Mouse (Mus musculus): ENCODE results near the gene Calu. TPM values are rescaled to one million over a fixed set of nuclear protein-coding genes. Genes with fewer than 3 reads are reported as not detected.
"Not testable (repeated sequence)": the region's sequence is repeated elsewhere in the genome, so short reads cannot be mapped to it uniquely, and the experiment has no call there.

The Calu gene
- polyA plus RNA-seq, 3 experiments from 2014 or later, result 60.2 to 63.2 (median 62.6) TPM

GRCm38 (mm10) chr6:29363129-29363515 is 15.3 kb downstream of the Calu start:
- no peak for ATAC-seq

- no peak for ATAC-seq
Observed at GRCm38 (mm10) chr6:29365277-29365676, 17.4 kb downstream of the Calu start.

GRCm38 (mm10) chr6:29377386-29377785 is 29.5 kb downstream of the Calu start:
- no peak for ATAC-seq

GRCm38 (mm10) chr6:29378678-29379077 is 30.8 kb downstream of the Calu start:
- no peak for ATAC-seq

GRCm38 (mm10) chr6:29379954-29380353 is 32.1 kb downstream of the Calu start:
- ATAC-seq, result no peak

- ATAC-seq, result no peak
Observed at GRCm38 (mm10) chr6:29382442-29382841, 34.6 kb downstream of the Calu start.

GRCm38 (mm10) chr6:29388052-29388518 is 40.2 kb downstream of the Calu start, which contains the start of gene Opn1sw:
Gene Opn1sw, minus strand, starts transcription at chr6:29388468.
- ATAC-seq, result no peak

GRCm38 (mm10) chr6:29388606-29389080 is 40.8 kb downstream of the Calu start:
- ATAC-seq, result no peak

- no peak for ATAC-seq
Observed at GRCm38 (mm10) chr6:29389425-29389824, 41.6 kb downstream of the Calu start.

- not testable (repeated sequence) for ATAC-seq
Observed at GRCm38 (mm10) chr6:29390500-29390899, 42.6 kb downstream of the Calu start.

- not testable (repeated sequence) for ATAC-seq
Observed at GRCm38 (mm10) chr6:29391241-29391640, 43.4 kb downstream of the Calu start.

- ATAC-seq, result no peak
Observed at GRCm38 (mm10) chr6:29391802-29392201, 43.9 kb downstream of the Calu start.

- no peak for ATAC-seq
Observed at GRCm38 (mm10) chr6:29394286-29394685, 46.4 kb downstream of the Calu start.

GRCm38 (mm10) chr6:29395910-29396713 is 48.2 kb downstream of the Calu start, which contains the start of gene Ccdc136:
Gene Ccdc136, plus strand, starts transcription at chr6:29396309.
- peak; percentile 69 for ATAC-seq

GRCm38 (mm10) chr6:29396714-29397540 is 49.1 kb downstream of the Calu start:
- peak; percentile 40 for ATAC-seq

- no peak for ATAC-seq
Observed at GRCm38 (mm10) chr6:29397575-29397974, 49.7 kb downstream of the Calu start.

- ATAC-seq, result no peak
Observed at GRCm38 (mm10) chr6:29399851-29400250, 52.0 kb downstream of the Calu start.

- no peak for ATAC-seq
Observed at GRCm38 (mm10) chr6:29402693-29403342, 54.9 kb downstream of the Calu start.

GRCm38 (mm10) chr6:29406412-29406811 is 58.5 kb downstream of the Calu start:
- ATAC-seq, result no peak

- peak; percentile 87 for ATAC-seq
Observed at GRCm38 (mm10) chr6:29415446-29415845, 67.6 kb downstream of the Calu start.

- no peak for ATAC-seq
Observed at GRCm38 (mm10) chr6:29420596-29420995, 72.7 kb downstream of the Calu start.

GRCm38 (mm10) chr6:29425118-29425517 is 77.2 kb downstream of the Calu start:
- ATAC-seq, result no peak

- no peak for ATAC-seq
Observed at GRCm38 (mm10) chr6:29426331-29426730, 78.5 kb downstream of the Calu start.

Data from inflammation-experienced regulatory T-cells, adult 6 months (primary cell).